Mouse (Mus musculus) urinary bladder, postnatal 4 days (tissue): ENCODE data around the gene Fam167b.
"Not testable (repeated sequence)": the region's sequence is repeated elsewhere in the genome, so short reads cannot be mapped to it uniquely, and the experiment has no call there.

Experiments used
- DNase-seq, 2 experiments: peaks; one replicate each; pipeline ENCODE4 v3.0.0; 2021 to 2022; ENCODE audit warnings: low spot score in 2 of 2

Gene Fam167b

GRCm38 (mm10) chr4:129561184-129561583 lies 17.2 kb downstream of the Fam167b start:
- no peak for DNase-seq

GRCm38 (mm10) chr4:129558321-129558955 lies 19.9 kb downstream of the Fam167b start:
- DNase-seq: no peak

GRCm38 (mm10) chr4:129557256-129557808 lies 21.0 kb downstream of the Fam167b start:
- no peak for DNase-seq

- DNase-seq: peak; percentile 87 to 94
Measured at GRCm38 (mm10) chr4:129556532-129557223, 21.7 kb downstream of the Fam167b start.

GRCm38 (mm10) chr4:129555862-129556531 lies 22.4 kb downstream of the Fam167b start:
- DNase-seq: no peak

GRCm38 (mm10) chr4:129555421-129555861 lies 22.9 kb downstream of the Fam167b start:
- DNase-seq: peak in 1 of 2 experiments; percentile 35

GRCm38 (mm10) chr4:129554512-129554911 lies 23.8 kb downstream of the Fam167b start:
- not testable (repeated sequence) for DNase-seq

- DNase-seq: no peak
Measured at GRCm38 (mm10) chr4:129550295-129550694, 28.1 kb downstream of the Fam167b start.

- no peak for DNase-seq
Measured at GRCm38 (mm10) chr4:129549306-129549705, 29.0 kb downstream of the Fam167b start.

GRCm38 (mm10) chr4:129547631-129548030 lies 30.7 kb downstream of the Fam167b start:
- DNase-seq: not testable (repeated sequence)

- no peak for DNase-seq
Measured at GRCm38 (mm10) chr4:129544106-129544505, 34.2 kb downstream of the Fam167b start.

GRCm38 (mm10) chr4:129542592-129543141 lies 35.7 kb downstream of the Fam167b start, which contains the start of gene Hdac1:
TSS of gene Hdac1 (minus strand) at chr4:129542713.
- peak; percentile 98 for DNase-seq

GRCm38 (mm10) chr4:129541868-129542591 lies 36.3 kb downstream of the Fam167b start:
- no peak for DNase-seq

- no peak for DNase-seq
Measured at GRCm38 (mm10) chr4:129540012-129540411, 38.3 kb downstream of the Fam167b start.

GRCm38 (mm10) chr4:129528901-129529300 lies 49.4 kb downstream of the Fam167b start:
- DNase-seq: not testable (repeated sequence)
